8 mouse cellular contexts compared by ENCODE assay signal in the genomic region with DNA sequence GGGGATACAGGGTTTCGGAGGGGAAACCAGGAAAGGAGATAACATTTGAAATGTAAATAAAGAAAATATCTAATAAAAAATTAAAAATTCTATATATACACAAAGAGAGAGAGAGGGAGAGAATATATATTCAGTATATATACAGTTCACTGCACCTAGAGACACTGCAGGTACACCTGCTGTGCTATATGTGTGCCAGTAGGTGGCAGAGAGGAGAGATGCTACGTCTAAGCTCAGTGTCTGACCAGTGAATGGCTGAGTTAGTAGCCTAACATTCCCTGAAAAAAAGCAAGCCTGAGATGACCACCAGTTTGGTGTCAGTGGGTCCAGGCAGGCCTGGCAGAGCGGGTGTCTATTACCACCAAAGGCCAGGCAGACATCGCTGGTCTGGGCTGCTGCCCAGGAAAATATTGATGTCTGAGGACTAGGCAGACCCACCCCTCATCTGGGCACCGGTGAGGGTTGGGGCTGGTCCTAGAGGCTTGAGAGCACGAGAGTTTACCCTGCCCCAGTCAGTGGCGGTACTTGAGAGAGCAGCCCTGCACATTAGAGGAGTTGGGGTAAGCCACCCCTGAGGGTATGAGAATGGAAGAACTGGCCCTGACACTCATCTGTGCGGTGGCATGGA. TPM values are rescaled to one million over a fixed set of nuclear protein-coding genes. Genes with fewer than 3 reads are reported as not detected.
A peak's percentile ranks its signal among the peaks of the same experiment; 100 is the strongest.
DNase-seq lines count a peak whose midpoint lies in the region; ATAC-seq and TF ChIP-seq lines count a peak whose summit lies in the region.

No protein-coding gene starts in this region.

- no peak overlapping the region for H3K4me2 ChIP-seq in heart, postnatal 0 days (ENCODE audit: low read depth, low read length)
- H3K4me2 ChIP-seq in forebrain, embryonic 15.5 days (replicated peaks), result no peak overlapping the region
- no peak overlapping the region for H3K4me2 ChIP-seq in liver, embryonic 16.5 days (ENCODE audit: low read depth, low read length)

- no peak overlapping the region for H3K9ac ChIP-seq in heart, postnatal 0 days (replicated peaks; ENCODE audit: low read depth, low read length)
- no peak overlapping the region for H3K9ac ChIP-seq in ES-Bruce4 (ENCODE audit: low read depth, poor library complexity, severe bottlenecking)
- H3K9ac ChIP-seq in forebrain, embryonic 15.5 days (replicated peaks), result no peak overlapping the region
- no peak overlapping the region for H3K9ac ChIP-seq in liver, embryonic 16.5 days (ENCODE audit: low read depth, low read length)

- TF ChIP-seq POLR2A in ES-Bruce4 (IDR thresholded peaks at IDR 0.05; ENCODE audit: insufficient read depth, low read length), result no peak

- no peak for TF ChIP-seq EP300 in heart, postnatal 0 days (IDR thresholded peaks at IDR 0.05; ENCODE audit: low read depth)
- no peak for TF ChIP-seq EP300 in ES-Bruce4 (IDR thresholded peaks at IDR 0.05; ENCODE audit: insufficient read depth, low read depth, low read length)

- peak; percentile 42 for TF ChIP-seq CTCF in heart, postnatal 0 days (IDR thresholded peaks at IDR 0.05; ENCODE audit: low read depth)
- TF ChIP-seq CTCF in ES-Bruce4 (IDR thresholded peaks at IDR 0.05; ENCODE audit: low read depth, low read length), result peak; percentile 37

- no peaks in the 10 kb centered on the region for H3K36me3 ChIP-seq in heart, postnatal 0 days (replicated peaks; ENCODE audit: control insufficient read depth, insufficient read depth, low read length)
- H3K36me3 ChIP-seq in ES-Bruce4 (ENCODE audit: control insufficient read depth, insufficient read depth, low read length, poor library complexity, severe bottlenecking), result no peaks in the 10 kb centered on the region
- no peaks in the 10 kb centered on the region for H3K36me3 ChIP-seq in forebrain, embryonic 15.5 days
- H3K36me3 ChIP-seq in liver, embryonic 16.5 days (ENCODE audit: control insufficient read depth, insufficient read depth), result no peaks in the 10 kb centered on the region

- H3K27ac ChIP-seq in heart, postnatal 0 days (ENCODE audit: low read depth), result no peak overlapping the region
- H3K27ac ChIP-seq in ES-Bruce4 (ENCODE audit: insufficient read depth, low read length), result no peak overlapping the region
- H3K27ac ChIP-seq in forebrain, embryonic 15.5 days (replicated peaks), result no peak overlapping the region
- H3K27ac ChIP-seq in liver, embryonic 16.5 days (ENCODE audit: low read length), result no peak overlapping the region

- no peaks in the 10 kb centered on the region for H3K27me3 ChIP-seq in heart, postnatal 0 days (ENCODE audit: control insufficient read depth, insufficient read depth, low read length)
- no peaks in the 10 kb centered on the region for H3K27me3 ChIP-seq in ES-Bruce4 (ENCODE audit: control insufficient read depth, insufficient read depth, low read length, poor library complexity, severe bottlenecking)
- no peaks in the 10 kb centered on the region for H3K27me3 ChIP-seq in forebrain, embryonic 15.5 days
- H3K27me3 ChIP-seq in liver, embryonic 16.5 days (ENCODE audit: control insufficient read depth, insufficient read depth, low read depth, low read length), result no peaks in the 10 kb centered on the region

- 58% methylated on average over 8 of the region's 8 CpGs for WGBS in heart, postnatal 0 days
- 77% methylated on average over 8 of the region's 8 CpGs for WGBS in forebrain, embryonic 15.5 days
- 50% methylated on average over 8 of the region's 8 CpGs for WGBS in liver, embryonic 16.5 days (ENCODE audit: insufficient replicate concordance)

- no peak overlapping the region for H3K4me3 ChIP-seq in heart, postnatal 0 days (ENCODE audit: low read depth, low read length)
- no peak overlapping the region for H3K4me3 ChIP-seq in ES-Bruce4 (ENCODE audit: low read depth, low read length)
- no peak overlapping the region for H3K4me3 ChIP-seq in forebrain, embryonic 15.5 days
- no peak overlapping the region for H3K4me3 ChIP-seq in liver, embryonic 16.5 days (ENCODE audit: low read depth, low read length)

- no peak for ATAC-seq in heart, postnatal 0 days (ENCODE audit: insufficient read depth, low read depth)
- peak; percentile 61 for ATAC-seq in forebrain, embryonic 15.5 days (replicated peaks)
- ATAC-seq in liver, embryonic 16.5 days (ENCODE audit: low read depth), result peak; percentile 50; the same call in 1 of the 2 replicates

- intact Hi-C loops in heart, postnatal 36 days (cut with DNase I), result no loop called here

- H3K4me1 ChIP-seq in heart, postnatal 0 days (ENCODE audit: control insufficient read depth, insufficient read depth), result no peaks in the 10 kb centered on the region
- no peaks in the 10 kb centered on the region for H3K4me1 ChIP-seq in ES-Bruce4 (ENCODE audit: control insufficient read depth, insufficient read depth, low read length)
- H3K4me1 ChIP-seq in forebrain, embryonic 15.5 days, result no peaks in the 10 kb centered on the region
- H3K4me1 ChIP-seq in liver, embryonic 16.5 days (ENCODE audit: control insufficient read depth, low read depth, low read length), result no peaks in the 10 kb centered on the region

- H3K9me3 ChIP-seq in heart, postnatal 0 days (replicated peaks; ENCODE audit: control insufficient read depth, low read length), result no peaks in the 10 kb centered on the region
- H3K9me3 ChIP-seq in ES-Bruce4 (replicated peaks; ENCODE audit: control insufficient read depth, insufficient read depth, low read length, poor library complexity, severe bottlenecking), result no peaks in the 10 kb centered on the region
- H3K9me3 ChIP-seq in forebrain, embryonic 15.5 days, result no peaks in the 10 kb centered on the region
- no peaks in the 10 kb centered on the region for H3K9me3 ChIP-seq in liver, embryonic 16.5 days (replicated peaks; ENCODE audit: control insufficient read depth, low read length)

- no peak for DNase-seq in heart, postnatal 0 days (ENCODE audit: low spot score)
- no peak for DNase-seq in heart, postnatal 36 days
- no peak for DNase-seq in layer of hippocampus, postnatal 10 days (ENCODE audit: low spot score in 2 of 2)
- DNase-seq in gastrocnemius, postnatal 10 days, result no peak
- DNase-seq in right cerebral cortex, postnatal 36 days (ENCODE audit: low spot score in 2 of 2), result no peak

RNA-seq across cellular contexts. Expression of a gene that starts 18.1 kb away (rescaled TPM):
- total RNA-seq in heart, postnatal 0 days (2014; rRNA removed; ENCODE audit: low replicate concordance), result 0.11 TPM in 1 of 2 replicates, not detected in the other
- polyA plus RNA-seq in heart, postnatal 0 days (2015; fragmentation: Nextera tagmentation; extraction: Ambion mirVana), result not detected in 2 replicates
- total RNA-seq in heart, postnatal 36 days (2021), result not detected
- polyA plus RNA-seq in ES-Bruce4 (2011; ENCODE audit: insufficient read depth, insufficient read length, low read depth, missing spikeins), result not detected in 2 replicates
- polyA plus RNA-seq in forebrain, embryonic 15.5 days (2015; fragmentation: Nextera tagmentation; extraction: Ambion mirVana), result not detected in 2 replicates
- 7.4 TPM in 2 replicates for polyA plus RNA-seq in liver, embryonic 16.5 days (2015; fragmentation: Nextera tagmentation; extraction: Ambion mirVana)
- total RNA-seq in layer of hippocampus, postnatal 10 days (2021), result under 1 TPM in 1 of 2 experiments, not detected in 1; 0.22 TPM
- under 1 TPM; 0.09 to 0.27 TPM for total RNA-seq in gastrocnemius, postnatal 10 days (2021)
